ENCODE assay signal across 10 mouse cellular contexts in genomic region chr10:59266097-59266496, GRCm38 (mm10). TPM values are rescaled to one million over a fixed set of nuclear protein-coding genes. Genes with fewer than 3 reads are reported as not detected.
DNase-seq lines count a peak whose midpoint lies in the region; ATAC-seq and TF ChIP-seq lines count a peak whose summit lies in the region.
"Had no signal": no experiment of that assay in that cellular context is flagged by ENCODE, and none has a peak within 500 bp of the region (broad histone marks: within the 10 kb centered on the region; RNA-seq: fewer than 3 reads in every experiment).

No protein-coding gene starts in this region.

- no peaks in the 10 kb centered on the region for H3K36me3 ChIP-seq in intestine, postnatal 0 days (ENCODE audit: control insufficient read depth, insufficient read depth)
- no peaks in the 10 kb centered on the region for H3K36me3 ChIP-seq in small intestine, adult 2 months (ENCODE audit: control insufficient read depth, insufficient read depth, low read length)

- no peak for TF ChIP-seq CTCF in layer of hippocampus, adult 2 months (conservative IDR thresholded peaks at IDR 0.05)
- no peak for TF ChIP-seq CTCF in intestine, postnatal 0 days (IDR thresholded peaks at IDR 0.05; ENCODE audit: low read depth)
- TF ChIP-seq CTCF in small intestine, adult 2 months (IDR thresholded peaks at IDR 0.05; ENCODE audit: extremely low read depth, insufficient read length, insufficient replicate concordance, low read depth, low read length) = no peak

- H3K4me2 ChIP-seq in intestine, postnatal 0 days (replicated peaks; ENCODE audit: low read depth) = 0 out of 2 replicates have a peak overlapping the region, but pooled peaks have one; percentile 3

- no peaks in the 10 kb centered on the region for H3K27me3 ChIP-seq in intestine, postnatal 0 days (replicated peaks; ENCODE audit: control insufficient read depth, insufficient read depth, low read length)
- no peaks in the 10 kb centered on the region for H3K27me3 ChIP-seq in small intestine, adult 2 months (ENCODE audit: control insufficient read depth, insufficient read depth, low read length)

- H3K9me3 ChIP-seq in intestine, postnatal 0 days (ENCODE audit: control insufficient read depth) = no peaks in the 10 kb centered on the region

- TF ChIP-seq POLR2A in small intestine, adult 2 months (IDR thresholded peaks at IDR 0.05; ENCODE audit: low read depth, low read length) = no peak

- DNase-seq in layer of hippocampus, adult 2 months (ENCODE audit: low spot score in 2 of 2) = no peak
- no peak for DNase-seq in layer of hippocampus, adult 9-10 months (ENCODE audit: low spot score)
- peak; percentile 83 for DNase-seq in adrenal gland, postnatal 25 days
- DNase-seq in embryo, embryonic 10 days (ENCODE audit: low spot score) = no peak
- DNase-seq in thymus, adult 18-20 months = no peak
- DNase-seq in cerebellum, postnatal 25 days = no peak

- WGBS in intestine, postnatal 0 days = 32% methylated on average over 1 of the region's 1 CpGs
- WGBS in small intestine, adult 2 months = 12% methylated on average over 1 of the region's 1 CpGs

- H3K4me3 ChIP-seq in layer of hippocampus, adult 2 months = no peak overlapping the region
- no peak overlapping the region for H3K4me3 ChIP-seq in intestine, postnatal 0 days (ENCODE audit: low read depth, low read length)
- H3K4me3 ChIP-seq in small intestine, adult 2 months (ENCODE audit: low read depth, low read length) = no peak overlapping the region
- H3K4me3 ChIP-seq: myocyte had no signal

- peak; percentile 31; the same call in 1 of the 2 replicates for ATAC-seq in intestine, postnatal 0 days
- ATAC-seq: inflammation-experienced regulatory T-cells, adult 6 months had no signal

- peak overlapping the region; percentile 5; the same call in 1 of the 2 replicates for H3K27ac ChIP-seq in layer of hippocampus, adult 2 months
- H3K27ac ChIP-seq in intestine, postnatal 0 days (ENCODE audit: low read depth, low read length) = peak overlapping the region; percentile 62
- H3K27ac ChIP-seq in small intestine, adult 2 months (ENCODE audit: insufficient read depth, low read depth, low read length) = peak overlapping the region; percentile 82

- peaks cover 6% of the 10 kb centered on the region for H3K4me1 ChIP-seq in intestine, postnatal 0 days (replicated peaks; ENCODE audit: control insufficient read depth, insufficient read depth, low read length)
- peaks cover 45% of the 10 kb centered on the region for H3K4me1 ChIP-seq in small intestine, adult 2 months (ENCODE audit: control insufficient read depth, insufficient read depth, insufficient read length, low read length)

- no peak overlapping the region for H3K9ac ChIP-seq in intestine, postnatal 0 days (ENCODE audit: low read depth, low read length)

RNA-seq across cellular contexts. Expression of gene Sowahc, which starts 44.3 kb away (rescaled TPM):
- 1 to 10 TPM; 6.6 to 7.4 TPM for total RNA-seq in layer of hippocampus, adult 2 months (2021)
- total RNA-seq in adrenal gland, postnatal 25 days (2021) = 29.0 and 29.1 TPM in 2 replicates
- polyA plus RNA-seq in intestine, postnatal 0 days (2015; fragmentation: Nextera tagmentation; extraction: Ambion mirVana) = 3.7 and 4.2 TPM in 2 replicates
- polyA plus RNA-seq in small intestine, adult 2 months (2012; rRNA removed) = 1.9 and 6.3 TPM in 2 replicates

RNA-seq across cellular contexts. Expression of gene Sept10, which starts 44.5 kb away (rescaled TPM):
- total RNA-seq in layer of hippocampus, adult 2 months (2021) = 1 to 10 TPM; 8.0 to 8.7 TPM
- total RNA-seq in adrenal gland, postnatal 25 days (2021) = 47.4 and 67.0 TPM in 2 replicates
- 18.8 and 21.5 TPM in 2 replicates for polyA plus RNA-seq in intestine, postnatal 0 days (2015; fragmentation: Nextera tagmentation; extraction: Ambion mirVana)
- polyA plus RNA-seq in small intestine, adult 2 months (2012; rRNA removed) = 1.1 and 1.5 TPM in 2 replicates

RNA-seq across cellular contexts. Expression of gene P4ha1, which starts 57.0 kb away (rescaled TPM):
- 10 to 100 TPM; 41.9 to 48.9 TPM for total RNA-seq in layer of hippocampus, adult 2 months (2021)
- total RNA-seq in adrenal gland, postnatal 25 days (2021) = 30.3 and 53.3 TPM in 2 replicates
- 8.7 TPM in 2 replicates for polyA plus RNA-seq in intestine, postnatal 0 days (2015; fragmentation: Nextera tagmentation; extraction: Ambion mirVana)
- 1.2 and 1.7 TPM in 2 replicates for polyA plus RNA-seq in small intestine, adult 2 months (2012; rRNA removed)

Comparison
In these comparisons a context has a peak if more than half of its experiments do, and no peak if none do; other contexts are left out.
1. H3K27ac ChIP-seq: peak in every context shown above with its lines; median percentile 82 in small intestine, adult 2 months; 62 in intestine, postnatal 0 days; 5 in layer of hippocampus, adult 2 months.